Mouse (Mus musculus): ENCODE measurements around the gene Cfap221.
A peak's percentile ranks its signal among the peaks of the same experiment; 100 is the strongest.

The Cfap221 gene

DNA sequence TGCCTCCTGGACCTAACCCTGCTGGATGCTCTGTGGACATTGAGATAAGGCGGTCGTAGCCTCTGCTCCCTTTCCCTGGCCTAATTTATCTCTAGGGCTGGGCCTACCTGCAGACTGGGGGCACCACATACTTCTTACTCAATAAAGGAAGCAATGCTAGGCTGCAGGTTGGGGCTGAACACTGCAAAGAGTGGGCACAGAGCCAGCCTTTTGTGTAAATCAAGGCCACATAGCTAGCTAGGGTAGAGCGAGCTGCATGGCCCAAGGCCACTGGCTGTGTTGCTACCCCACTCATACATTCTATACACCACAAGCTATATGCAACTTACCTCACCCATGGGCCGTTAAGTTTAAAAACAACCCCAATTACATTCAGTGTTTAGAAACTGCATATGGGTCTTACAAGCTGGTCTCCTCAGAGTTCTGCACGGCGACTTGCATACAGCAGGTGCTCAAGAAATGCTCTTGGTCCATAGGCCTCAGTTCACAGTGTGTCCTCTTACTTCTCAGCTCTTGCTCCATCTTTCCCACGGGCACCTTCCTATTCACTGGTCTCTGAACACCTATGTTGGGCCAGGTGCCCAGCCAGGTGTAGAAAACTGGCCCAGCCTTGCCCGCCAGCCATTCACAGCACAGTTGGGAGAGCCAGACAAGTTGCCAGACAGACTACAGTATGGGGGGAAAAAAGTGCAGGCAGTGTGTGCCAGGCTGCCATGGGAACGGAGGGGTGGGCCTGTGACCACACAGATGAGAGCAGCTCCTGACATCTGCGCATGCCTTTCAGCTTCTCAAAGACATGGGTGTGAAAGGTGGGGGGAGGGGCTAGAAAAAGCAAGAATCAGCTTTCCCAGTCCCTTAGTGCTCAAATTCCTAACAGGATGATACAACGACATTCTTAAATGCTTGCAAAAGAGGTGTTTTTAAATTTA is 97.6 kb downstream of the Cfap221 start:
- DNase-seq, result no peak

- DNase-seq, result peak; percentile 63
These were observed 102.1 kb downstream of the Cfap221 start for GRCm38 (mm10) chr1:119894936-119895335.

DNA sequence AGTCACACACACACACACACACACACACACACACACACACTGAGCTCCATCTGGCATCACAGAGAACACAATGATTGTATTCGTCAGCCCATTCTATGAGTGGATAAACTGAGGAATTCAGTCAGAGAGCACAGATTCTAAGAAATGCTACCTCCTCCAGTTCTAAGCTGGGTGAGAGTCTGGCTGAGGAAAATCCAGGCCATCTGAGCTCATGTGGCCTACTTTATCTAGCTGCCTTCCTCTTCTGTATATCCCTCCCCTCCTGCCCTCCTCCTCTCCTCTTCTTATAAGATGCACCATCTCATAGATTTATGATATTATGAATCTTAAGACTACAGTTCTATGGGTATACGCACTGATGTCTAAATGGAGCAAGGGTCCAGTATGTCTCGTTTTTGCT is 103.4 kb downstream of the Cfap221 start:
- no peak for DNase-seq

DNA sequence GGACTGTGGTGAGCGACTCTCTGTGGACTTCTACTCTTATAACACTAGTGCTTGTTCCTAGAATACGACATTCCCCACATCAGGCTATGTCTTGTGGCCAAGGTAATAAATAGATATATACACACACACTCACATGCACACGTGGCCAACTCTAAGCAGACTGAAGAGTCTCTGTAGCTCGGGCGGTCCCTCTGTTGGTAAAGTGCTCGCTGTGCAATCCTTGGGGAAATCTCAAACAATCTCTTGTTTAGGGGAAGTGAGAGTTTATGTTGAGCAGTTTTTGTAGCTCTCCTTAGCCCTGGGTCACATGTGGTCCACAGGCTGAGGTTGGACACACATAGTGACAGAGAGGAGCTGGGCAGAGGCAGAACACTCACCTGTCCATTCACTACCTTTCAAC is 104.1 kb downstream of the Cfap221 start:
- DNase-seq, result no peak

DNA sequence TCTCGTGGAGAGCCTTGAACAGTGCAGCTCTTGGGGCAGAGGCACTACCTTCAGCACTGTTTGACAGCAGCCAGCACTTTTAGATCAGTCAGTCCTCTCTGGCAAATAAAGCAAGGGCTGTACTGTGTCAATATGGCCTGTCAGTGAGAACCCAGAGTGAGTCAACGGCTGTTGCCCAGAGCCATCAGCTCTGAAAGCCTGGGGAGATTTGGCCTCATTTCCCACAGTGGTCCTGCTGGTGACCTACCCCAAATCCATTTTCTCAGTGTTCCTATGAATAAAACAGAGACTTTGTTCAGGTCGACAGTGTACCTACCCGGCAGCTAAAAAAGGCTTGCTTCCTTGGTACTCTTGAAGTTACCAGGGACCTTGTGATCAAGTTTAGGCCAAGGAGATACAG is 105.2 kb downstream of the Cfap221 start:
- DNase-seq, result no peak

DNA sequence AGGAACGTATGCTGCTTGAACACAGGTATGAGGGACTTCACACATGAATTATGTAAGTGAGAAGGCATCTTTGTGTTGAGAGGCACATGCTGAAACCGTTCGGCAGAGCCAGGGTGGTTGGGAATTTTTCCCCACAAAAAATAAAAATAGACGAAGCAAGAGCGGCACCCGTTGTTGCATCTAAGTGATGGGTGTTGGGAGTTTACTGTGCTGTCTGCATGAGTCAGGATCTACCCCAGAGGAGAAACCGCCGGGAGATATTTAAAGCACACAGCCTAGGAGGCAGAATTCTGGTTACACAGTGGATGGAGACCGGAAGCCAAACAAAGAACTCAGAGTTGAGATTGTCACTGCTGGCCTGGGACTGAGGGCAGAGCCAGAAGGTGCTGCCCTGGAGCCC is 105.9 kb downstream of the Cfap221 start:
- no peak for DNase-seq

DNA sequence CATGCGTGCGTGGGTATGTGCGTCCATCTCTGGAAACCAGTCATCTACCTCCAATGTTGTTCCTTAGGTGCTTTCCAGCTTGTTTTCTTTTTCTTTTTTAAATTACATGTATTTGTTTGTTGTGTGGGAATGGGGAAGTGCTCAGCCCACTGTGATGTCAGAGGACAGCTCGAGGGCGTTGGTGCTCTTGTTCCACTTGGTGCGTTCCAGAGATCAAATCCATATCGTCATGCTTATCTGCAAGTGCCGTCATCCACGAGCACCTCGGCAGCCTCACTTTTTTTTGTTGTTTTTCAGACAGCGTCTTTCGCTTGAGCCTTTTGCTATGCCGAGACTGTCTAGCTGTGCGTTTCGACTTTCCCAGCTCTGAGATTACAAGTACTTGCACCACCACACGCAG is 107.7 kb downstream of the Cfap221 start:
- DNase-seq, result no peak

DNA sequence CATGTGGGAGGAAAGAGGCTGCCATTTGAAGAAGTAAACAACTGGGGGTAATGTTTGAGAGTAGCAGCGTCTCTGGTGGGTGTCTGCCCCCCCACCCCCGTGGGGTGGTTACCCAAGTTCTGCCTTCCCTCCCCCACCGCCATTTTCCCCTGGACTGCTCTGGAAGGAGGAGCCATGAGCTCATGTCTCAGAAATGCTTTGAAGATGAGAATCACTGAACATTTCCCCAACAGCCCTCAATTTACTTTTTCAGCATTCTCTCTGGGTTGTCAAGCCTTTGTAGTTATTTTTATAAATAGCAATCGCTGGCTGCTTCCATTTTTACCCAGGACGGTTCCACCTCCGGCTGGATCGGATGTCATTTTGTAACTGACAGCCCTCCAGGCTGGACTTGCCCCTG is 110.7 kb downstream of the Cfap221 start:
- no peak for DNase-seq

- DNase-seq, result no peak
These were observed 112.8 kb downstream of the Cfap221 start for GRCm38 (mm10) chr1:119884272-119884671.

GRCm38 (mm10) chr1:119878909-119879308 is 118.1 kb downstream of the Cfap221 start:
- no peak for DNase-seq

GRCm38 (mm10) chr1:119877469-119877868 is 119.6 kb downstream of the Cfap221 start:
- no peak for DNase-seq
